Mouse (Mus musculus) right cerebral cortex, adult 2 months (tissue): ENCODE results near the gene Sfta2.

Source experiments
- DNase-seq, 2 experiments: peaks; one replicate each; pipeline ENCODE4 v3.0.0; 2021 to 2022; ENCODE audit warnings: low spot score in 2 of 2

Gene Sfta2

DNA sequence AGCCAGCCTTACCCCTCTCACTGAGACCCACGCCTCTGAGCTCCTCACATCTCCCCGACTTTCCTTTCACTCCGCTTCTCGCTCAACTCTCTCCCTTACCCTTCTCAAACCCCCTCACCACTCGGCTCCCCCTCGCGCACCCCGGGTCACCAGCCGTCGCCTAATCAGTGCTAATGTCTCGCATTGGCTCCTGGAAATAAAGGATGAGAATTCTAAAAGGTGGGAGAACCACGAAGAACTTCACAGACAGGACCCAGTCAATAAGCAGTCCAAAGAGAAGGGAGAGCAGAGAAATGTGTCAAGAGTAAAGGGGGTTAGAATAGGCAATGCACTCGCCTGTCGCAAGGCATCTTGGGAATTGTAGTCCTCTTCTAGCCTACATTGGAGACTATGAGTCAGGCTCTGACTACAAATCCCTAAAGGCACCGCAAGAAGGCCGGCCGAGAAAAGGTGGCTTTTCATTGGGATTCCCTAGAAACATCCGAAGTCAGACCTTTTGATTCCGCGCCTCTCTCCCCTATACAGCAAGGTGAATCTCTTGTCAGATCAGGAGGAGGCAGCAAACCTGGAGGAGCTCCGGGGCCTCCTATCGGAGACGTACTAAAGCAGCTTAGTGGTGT lies 72.2 kb downstream of the Sfta2 start, which contains the start of gene Gtf2h4:
TSS of gene Gtf2h4 (minus strand) at position 324 of the 620 bp plus-strand sequence.
- peak; percentile 92 to 96 for DNase-seq

DNA sequence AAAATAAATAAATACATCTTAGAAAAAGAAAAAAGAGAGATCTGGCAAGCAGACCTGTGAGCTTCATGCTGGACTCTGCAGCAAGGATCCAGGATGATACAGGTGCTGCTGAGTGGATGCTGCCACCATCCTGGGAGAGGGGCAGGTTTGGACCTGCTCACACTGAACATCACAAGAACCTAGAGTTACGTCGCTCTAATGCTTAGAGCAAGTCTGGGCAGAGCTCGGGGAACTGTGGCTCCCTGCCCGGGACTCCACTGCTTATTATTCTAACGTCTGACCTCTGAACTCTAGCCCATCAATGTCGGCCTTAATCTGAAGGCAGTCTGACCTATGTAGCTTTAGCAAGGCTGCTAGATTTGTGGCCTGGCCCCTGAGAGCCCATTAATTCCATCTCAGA lies 79.2 kb downstream of the Sfta2 start:
- no peak for DNase-seq

DNA sequence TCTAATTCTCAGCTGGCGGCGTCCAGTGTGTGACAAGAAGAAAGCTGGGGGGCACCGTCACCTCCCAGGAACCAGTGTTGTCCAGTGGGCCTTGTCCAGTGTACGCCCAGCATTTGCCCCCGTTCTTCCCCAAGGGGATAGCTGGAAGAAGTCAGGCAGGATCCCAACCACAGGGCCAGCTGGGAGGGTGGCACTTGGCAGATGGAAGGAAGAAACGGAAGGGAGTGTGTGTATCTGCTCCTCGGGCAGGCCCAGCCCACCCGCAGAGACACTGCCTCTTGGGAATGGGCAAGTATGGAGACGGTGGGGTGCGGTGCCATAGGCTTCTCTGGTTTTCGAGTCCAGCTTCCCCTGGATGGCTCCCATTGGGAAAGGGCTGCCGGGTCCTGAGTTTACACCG lies 80.6 kb downstream of the Sfta2 start:
- DNase-seq, result no peak

DNA sequence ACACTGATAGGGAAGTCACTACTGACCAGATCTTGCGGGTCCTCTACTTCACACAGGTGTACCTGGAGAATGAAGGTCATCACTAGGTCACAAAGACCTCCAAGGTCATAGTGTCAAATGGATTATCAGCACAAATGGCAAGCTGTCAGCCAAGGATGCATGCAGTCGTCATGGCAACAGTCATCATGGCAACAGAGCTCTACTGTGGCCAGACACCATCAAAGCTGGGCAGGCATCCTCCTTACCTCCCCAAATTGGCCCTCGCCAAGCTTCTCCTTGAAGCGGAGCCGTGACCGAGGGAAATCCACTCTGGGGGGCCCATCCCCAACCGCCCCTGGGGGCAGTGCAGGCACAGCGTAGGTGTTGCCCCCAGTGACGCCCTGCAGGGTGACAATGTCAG lies 83.7 kb downstream of the Sfta2 start:
- peak in 1 of 2 experiments; percentile 25 for DNase-seq

DNA sequence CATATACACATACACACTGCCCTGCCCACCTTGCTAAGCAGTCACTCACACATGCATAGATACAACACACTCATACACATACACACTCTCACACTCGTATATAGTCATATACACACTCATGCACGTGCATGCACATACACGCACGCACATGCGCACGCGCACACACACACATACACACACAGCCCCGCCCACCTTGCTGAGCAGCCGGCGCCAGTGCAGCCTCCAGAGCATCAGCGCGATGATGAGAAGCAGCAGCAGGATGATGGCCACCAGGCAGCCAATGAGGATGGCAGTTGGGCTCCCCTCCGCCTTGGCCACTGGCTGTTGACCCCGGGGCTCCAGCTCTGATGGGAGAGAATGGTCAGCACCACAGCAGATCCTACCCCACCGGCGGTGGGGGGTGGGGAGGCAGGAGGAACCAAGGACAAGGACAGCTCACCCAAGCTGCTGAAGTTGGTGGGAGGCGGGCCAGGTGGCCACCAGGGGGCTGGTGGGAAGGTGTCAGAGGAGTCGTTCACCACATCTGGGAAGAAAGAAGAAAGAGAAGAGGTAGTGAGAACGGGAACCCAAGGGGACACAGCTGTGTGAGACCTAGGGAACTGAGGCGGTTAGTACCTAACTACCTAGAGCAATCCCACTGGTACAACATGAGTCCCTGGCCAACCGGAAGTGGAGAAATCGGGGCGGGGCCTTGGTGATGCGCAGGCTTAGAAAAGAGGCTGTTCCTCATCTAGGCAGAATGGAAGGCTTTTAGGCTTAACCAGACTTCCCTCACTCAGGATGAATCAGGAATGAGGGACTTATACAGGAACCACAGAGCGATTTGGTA lies 87.2 kb downstream of the Sfta2 start:
- no peak for DNase-seq

DNA sequence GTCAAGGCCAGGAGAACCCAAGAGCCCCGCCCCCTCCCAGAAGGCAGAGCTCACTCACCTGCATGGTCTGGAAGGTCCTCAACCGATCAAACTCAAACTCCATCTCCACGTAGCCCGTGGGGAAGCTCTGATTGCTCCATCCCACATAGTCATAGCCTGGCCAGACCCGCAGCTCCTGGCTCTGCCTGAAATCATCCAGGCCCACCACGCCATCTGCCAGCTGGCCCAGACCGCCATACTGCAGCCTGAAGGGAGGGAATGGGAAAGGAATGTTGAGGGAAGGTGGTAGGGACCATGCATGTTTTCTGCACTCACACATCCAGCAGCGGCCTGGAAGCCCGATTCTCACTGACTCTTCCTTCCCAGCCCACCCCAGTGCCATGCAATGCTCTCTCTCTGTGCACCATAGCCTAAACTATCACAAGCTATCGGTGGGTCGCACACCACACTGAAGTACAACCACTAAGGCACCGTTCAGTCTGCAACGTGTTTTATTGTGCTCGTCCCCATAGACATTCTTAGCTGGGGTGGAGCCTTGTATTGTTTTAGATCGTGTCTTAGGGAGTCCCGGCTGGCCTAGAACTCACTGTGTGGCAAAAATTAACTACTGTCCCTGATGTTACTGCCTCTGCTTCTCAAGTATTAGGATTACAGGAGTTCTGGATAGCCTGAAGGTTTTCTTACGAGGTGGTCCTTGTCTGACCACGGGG lies 88.7 kb downstream of the Sfta2 start:
- DNase-seq, result no peak

DNA sequence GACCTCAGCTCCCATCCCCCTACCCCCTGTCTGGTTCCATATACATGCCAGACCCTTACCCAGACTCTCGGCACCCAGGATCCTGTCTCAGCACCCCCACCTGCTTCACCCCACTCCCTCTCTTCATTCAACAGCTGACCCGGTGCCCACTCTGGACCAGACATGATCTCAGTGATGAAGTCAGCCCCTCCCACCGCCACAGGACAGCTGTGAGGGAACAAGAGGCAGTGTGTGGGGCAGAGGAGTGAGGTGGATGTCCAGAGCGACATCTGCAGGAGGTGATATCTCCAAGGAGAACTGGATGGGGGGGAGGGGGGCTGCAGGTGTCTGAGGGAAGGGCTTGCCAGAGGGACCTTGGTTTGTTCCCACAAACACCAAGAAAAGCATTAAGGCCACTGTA lies 90.5 kb downstream of the Sfta2 start:
- DNase-seq, result no peak

DNA sequence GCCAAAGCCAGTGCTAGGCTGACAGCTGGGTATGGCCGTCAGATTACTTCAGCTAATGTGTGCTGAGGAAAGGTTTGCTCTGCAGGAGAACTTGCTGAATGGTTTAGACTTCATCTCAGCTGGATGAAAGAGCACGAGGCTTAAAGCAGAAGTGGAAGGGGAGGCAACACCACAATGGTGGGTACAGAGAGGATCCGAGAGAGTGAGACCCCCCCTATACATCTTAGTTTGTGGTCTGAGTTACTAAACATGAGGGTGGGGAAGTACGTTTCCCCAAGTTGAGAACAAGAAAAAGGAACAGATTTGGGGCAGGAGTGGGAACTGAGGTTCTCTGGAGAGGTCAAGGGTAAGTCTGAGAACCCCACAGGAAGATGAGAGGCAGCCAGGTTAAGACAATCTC lies 91.0 kb downstream of the Sfta2 start:
- no peak for DNase-seq

DNA sequence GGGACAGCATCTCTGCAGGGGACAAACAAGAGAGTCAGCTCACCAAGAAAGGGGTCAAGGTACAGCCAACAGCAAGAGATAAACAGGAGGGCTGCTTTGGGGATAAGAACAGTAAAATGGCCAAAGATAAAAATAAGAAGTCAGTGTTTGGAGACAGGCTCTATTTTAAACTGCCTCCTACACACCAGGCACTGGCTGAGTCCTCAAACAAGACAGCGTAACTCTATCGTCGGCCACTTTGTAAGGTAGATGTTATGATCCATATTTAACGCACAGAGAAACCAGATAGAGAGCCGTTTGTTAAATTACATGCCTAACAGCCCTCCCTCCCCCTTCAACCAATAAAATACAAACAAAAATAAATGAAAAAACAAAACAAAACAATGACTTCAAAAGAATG lies 92.6 kb downstream of the Sfta2 start:
- no peak for DNase-seq

DNA sequence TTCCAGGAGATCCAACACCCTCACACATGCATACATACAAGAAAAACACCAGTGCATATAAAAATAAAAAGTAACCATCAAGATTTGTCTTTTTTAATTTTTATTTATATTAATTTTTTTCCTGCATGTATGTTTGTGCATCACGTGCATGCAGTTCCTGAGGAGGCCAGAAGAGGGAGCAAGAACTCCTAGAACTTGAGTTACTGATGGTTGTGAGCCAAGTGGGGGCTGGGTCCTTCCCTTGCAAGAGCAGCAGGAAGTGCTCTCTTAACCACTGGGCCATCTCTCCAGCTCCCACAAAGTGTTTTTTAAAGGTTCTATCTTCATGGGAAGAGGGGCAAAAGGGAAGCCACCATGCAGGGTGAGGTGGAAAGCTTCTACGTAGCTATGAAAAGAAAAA lies 93.9 kb downstream of the Sfta2 start:
- DNase-seq, result no peak

DNA sequence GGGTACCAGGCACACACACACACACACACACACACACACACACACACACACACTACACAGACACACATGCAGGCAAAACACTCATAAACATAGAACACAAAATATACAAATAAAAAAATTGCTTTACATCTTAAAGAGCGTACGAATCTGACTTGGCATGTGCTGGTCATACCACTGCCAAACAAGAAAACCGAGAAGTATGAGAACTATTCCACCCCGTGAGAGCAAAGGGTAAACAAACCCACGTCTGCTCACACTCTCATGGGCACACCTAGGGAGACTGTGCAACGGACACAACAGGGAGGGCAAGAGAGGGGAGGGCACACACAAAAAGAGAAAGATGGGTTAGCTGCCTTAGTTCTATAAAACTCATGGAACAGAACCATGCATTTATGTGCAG lies 95.3 kb downstream of the Sfta2 start:
- no peak for DNase-seq

DNA sequence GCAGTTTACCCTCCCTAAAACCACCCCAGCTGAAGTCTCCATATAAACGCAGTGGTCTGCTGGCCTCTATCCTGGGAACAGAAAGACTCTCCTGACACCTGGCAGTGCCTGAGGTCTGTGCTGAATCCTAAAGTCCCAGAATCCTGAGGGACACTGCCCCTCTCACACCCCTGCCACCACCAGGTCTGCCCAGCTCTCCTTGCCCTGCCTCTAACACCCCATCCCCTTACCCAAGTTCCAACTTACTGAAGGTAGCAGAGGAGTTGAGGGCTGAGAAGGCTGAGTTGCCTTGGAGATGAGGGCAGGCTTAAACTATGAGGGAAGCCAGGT lies 96.0 kb downstream of the Sfta2 start:
- DNase-seq, result no peak

DNA sequence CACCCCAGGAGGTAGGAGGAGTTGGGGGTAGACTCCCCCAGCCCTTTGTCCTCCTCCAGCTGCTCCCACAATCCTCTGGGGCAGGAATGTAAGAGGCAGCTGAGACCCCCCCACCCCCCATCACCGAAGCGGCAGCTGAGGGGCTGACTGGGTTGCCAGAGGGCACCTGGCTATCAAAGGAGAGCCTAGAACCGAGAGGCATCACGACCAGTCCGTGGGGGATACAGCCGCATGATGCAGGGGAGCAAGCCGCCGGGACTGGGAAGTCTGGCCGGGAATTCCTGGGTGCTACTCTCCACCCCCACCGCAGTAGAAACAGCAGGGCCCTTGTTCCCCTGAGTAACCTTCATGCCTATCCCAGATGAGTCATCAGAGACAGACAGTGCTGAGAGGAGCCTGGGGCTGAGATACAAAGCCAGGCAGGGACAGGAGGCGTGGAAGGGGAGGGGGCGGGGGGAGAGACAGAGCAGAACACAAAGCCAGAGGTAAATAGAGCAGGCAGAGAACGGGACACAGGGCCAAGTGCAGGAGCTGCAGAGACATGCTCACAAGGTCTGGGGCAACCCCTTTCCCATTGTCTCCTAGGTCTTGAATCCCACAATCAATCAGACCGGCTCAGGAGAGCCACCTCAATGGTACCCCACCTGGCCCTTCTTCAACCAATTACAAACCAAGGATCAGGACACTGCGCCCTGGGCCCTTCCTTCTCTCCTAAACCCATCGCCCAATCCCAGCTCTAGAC lies 96.6 kb downstream of the Sfta2 start:
- peak; percentile 40 to 55 for DNase-seq

DNA sequence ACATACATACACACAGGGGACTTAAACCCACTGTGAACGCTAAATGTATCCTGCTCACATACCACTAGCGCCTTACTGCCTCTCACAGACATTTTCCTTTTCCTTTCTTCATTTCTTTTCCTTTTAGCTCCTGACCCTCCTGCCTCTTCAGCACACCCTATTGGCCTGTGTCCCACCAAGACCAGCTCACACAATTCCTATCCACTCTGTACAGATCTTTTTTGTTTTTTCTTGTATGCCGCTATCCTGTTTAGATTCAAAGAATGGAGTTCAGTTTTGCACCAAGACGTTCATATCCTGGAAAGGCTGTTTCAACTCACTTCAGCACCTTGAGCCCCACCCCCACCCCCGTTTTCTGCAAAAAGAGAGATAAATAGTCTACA lies 97.1 kb downstream of the Sfta2 start:
- DNase-seq, result no peak

DNA sequence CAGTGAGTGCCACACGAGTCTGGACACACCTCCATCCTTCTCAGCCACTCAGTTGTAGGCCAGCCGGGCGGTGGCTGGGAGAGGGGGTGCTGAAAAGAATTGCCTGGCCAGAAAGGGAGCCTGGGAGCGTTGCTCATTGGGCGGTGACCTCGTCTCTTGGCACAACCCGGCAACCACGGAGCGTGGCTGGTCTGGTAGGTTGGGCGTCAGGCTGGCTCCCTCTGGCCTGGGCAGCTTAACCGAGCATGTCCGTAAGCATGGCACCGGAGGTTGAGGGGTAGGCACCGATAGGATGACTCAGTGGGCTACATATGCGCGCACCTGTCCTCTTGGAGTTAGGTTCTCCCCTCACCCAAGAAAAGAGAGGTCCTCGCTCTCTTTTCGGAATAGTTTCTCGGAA lies 98.6 kb downstream of the Sfta2 start:
- peak; percentile 59 to 72 for DNase-seq
